Mouse (Mus musculus) E14TG2a.4 (cell line): ENCODE measurements around the gene Bpgm.

Source experiments
- H3K27me3 ChIP-seq: 2 replicates; pipeline ENCODE4 v1.6.1; 2014; ENCODE audit warnings: low read length, control low read depth; ENCODE audit not compliant: insufficient read depth
- H3K36me3 ChIP-seq: 2 replicates; pipeline ENCODE4 v1.6.1; 2014; ENCODE audit warnings: low read length, control low read depth; ENCODE audit not compliant: insufficient read depth
- H3K4me1 ChIP-seq: replicated peaks from 2 replicates; pipeline ENCODE4 v1.6.1; 2014; ENCODE audit warnings: low read depth, low read length, control low read depth
- H3K4me3 ChIP-seq: replicated peaks from 2 replicates; pipeline ENCODE4 v1.5.1; 2014; ENCODE audit warnings: mild to moderate bottlenecking, low read length
- H3K9me3 ChIP-seq: 2 replicates; pipeline ENCODE4 v1.6.1; 2014; ENCODE audit warnings: low read length, control low read depth
- CTCF ChIP-seq: conservative IDR thresholded peaks from 2 replicates; pipeline ENCODE4 v1.5.1; 2014; ENCODE audit warnings: low read length
- NANOG ChIP-seq: IDR thresholded peaks from 2 replicates; pipeline ENCODE4 v1.6.1; 2014; ENCODE audit warnings: borderline replicate concordance, low read length, mixed read lengths
- POU5F1 ChIP-seq: IDR thresholded peaks from 2 replicates; pipeline ENCODE4 v1.6.1; 2014; ENCODE audit warnings: low read length, borderline replicate concordance

Bpgm gene

DNA sequence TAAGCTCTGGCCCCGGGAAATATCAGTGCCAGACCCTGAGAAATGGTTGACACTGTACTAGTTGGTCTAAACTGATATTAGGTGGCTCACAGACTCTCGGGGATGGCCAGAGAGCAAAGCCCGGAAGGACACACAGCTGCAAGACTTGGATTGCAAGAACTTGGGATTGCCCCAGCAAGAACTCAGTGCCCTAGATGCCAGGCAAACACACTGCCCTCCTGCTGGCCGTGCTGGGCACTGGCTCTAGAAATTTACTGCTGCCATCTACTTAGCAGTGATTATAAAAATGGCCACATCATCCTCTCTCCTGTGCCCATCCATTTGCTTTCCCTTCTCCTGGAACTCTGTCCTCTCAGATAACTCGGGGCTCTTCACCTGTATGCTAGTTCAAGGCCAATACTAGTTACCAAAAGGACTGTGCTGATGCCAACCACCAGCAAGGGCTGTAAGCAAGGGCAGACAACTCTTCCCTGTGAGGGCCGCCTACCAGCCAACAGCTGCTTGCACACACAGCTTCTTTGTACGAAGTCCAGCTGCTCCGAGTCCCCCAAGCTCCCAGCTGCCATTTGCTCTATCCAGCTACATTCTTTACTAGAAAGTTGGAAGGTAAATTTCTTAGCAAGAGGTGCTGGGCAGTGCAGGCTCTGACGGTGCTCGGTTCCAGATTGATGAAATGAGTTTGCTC lies 39.2 kb downstream of the Bpgm start:
- H3K9me3 ChIP-seq: no peaks in the 10 kb centered on the region
- H3K4me3 ChIP-seq: no peak overlapping the region
- no peaks in the 10 kb centered on the region for H3K4me1 ChIP-seq
- no peaks in the 10 kb centered on the region for H3K36me3 ChIP-seq
- peaks cover 3% of the 10 kb centered on the region; the same call in 1 of the 2 replicates for H3K27me3 ChIP-seq
- no peak for TF ChIP-seq NANOG
- no peak for TF ChIP-seq CTCF
- TF ChIP-seq POU5F1: no peak

GRCm38 (mm10) chr6:34515783-34516099 lies 39.7 kb downstream of the Bpgm start:
- no peaks in the 10 kb centered on the region for H3K4me1 ChIP-seq
- no peak overlapping the region for H3K4me3 ChIP-seq
- H3K27me3 ChIP-seq: peaks cover 3% of the 10 kb centered on the region; the same call in 1 of the 2 replicates
- H3K36me3 ChIP-seq: no peaks in the 10 kb centered on the region
- TF ChIP-seq CTCF: no peak
- TF ChIP-seq POU5F1: no peak
- TF ChIP-seq NANOG: no peak
- H3K9me3 ChIP-seq: no peaks in the 10 kb centered on the region

- Histone ChIP-seq H3K9me3 (peaks cover 6% of the 10 kb centered on the region; the same call in 1 of the 2 replicates), H3K4me3 (no peak overlapping the region), H3K4me1 (no peaks in the 10 kb centered on the region), H3K36me3 (no peaks in the 10 kb centered on the region), H3K27me3 (peaks cover 3% of the 10 kb centered on the region; the same call in 1 of the 2 replicates)
- TF ChIP-seq CTCF (no peak), NANOG (no peak), POU5F1 (no peak)
These were observed 41.7 kb downstream of the Bpgm start for GRCm38 (mm10) chr6:34517750-34518149.

- peaks cover 6% of the 10 kb centered on the region; the same call in 1 of the 2 replicates for H3K9me3 ChIP-seq
- no peaks in the 10 kb centered on the region for H3K4me1 ChIP-seq
- H3K4me3 ChIP-seq: no peak overlapping the region
- TF ChIP-seq POU5F1 (no peak), CTCF (no peak), NANOG (no peak)
- H3K27me3 ChIP-seq: peaks cover 3% of the 10 kb centered on the region; the same call in 1 of the 2 replicates
- no peaks in the 10 kb centered on the region for H3K36me3 ChIP-seq
These were observed 43.1 kb downstream of the Bpgm start for GRCm38 (mm10) chr6:34519087-34519486.

- no peak overlapping the region for H3K4me3 ChIP-seq
- H3K36me3 ChIP-seq: no peaks in the 10 kb centered on the region
- TF ChIP-seq POU5F1 (no peak), CTCF (no peak), NANOG (no peak)
- H3K9me3 ChIP-seq: peaks cover 6% of the 10 kb centered on the region; the same call in 1 of the 2 replicates
- H3K4me1 ChIP-seq: no peaks in the 10 kb centered on the region
- no peaks in the 10 kb centered on the region for H3K27me3 ChIP-seq
These were observed 44.5 kb downstream of the Bpgm start for GRCm38 (mm10) chr6:34520491-34520890.

- Histone ChIP-seq H3K4me1 (peaks cover 2% of the 10 kb centered on the region; the same call in 1 of the 2 replicates), H3K4me3 (no peak overlapping the region), H3K27me3 (0 out of 2 replicates have a peak, but pooled peaks cover 2% of the 10 kb centered on the region), H3K9me3 (peaks cover 6% of the 10 kb centered on the region; the same call in 1 of the 2 replicates), H3K36me3 (no peaks in the 10 kb centered on the region)
- TF ChIP-seq NANOG (no peak), POU5F1 (no peak), CTCF (no peak)
These were observed 44.9 kb downstream of the Bpgm start for GRCm38 (mm10) chr6:34520912-34521311.

DNA sequence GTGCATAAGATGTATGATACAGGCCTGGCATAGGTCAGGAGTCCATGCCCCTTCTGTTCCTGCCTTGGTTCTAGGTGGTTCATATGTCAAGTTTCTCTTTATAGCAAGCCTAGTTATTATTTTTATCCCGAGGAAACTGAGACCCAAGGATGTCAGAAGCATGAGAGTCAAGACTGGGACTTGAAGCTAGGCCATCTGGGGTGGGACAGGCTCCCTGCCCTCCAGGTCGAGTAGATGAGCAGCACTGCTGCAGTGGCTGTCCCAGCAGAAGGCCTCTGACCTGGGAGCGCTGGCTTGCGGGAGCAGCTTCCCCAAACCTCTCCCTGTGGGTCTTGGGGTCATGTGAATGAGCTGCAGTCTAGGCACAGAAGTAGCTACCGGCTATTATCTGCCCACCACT lies 47.5 kb downstream of the Bpgm start:
- H3K27me3 ChIP-seq: peaks cover 7% of the 10 kb centered on the region; the same call in 1 of the 2 replicates

GRCm38 (mm10) chr6:34525499-34525924 lies 49.5 kb downstream of the Bpgm start:
- TF ChIP-seq POU5F1 (no peak), CTCF (no peak), NANOG (no peak)
- peaks cover 6% of the 10 kb centered on the region; the same call in 1 of the 2 replicates for H3K9me3 ChIP-seq
- no peaks in the 10 kb centered on the region for H3K36me3 ChIP-seq
- peaks cover 7% of the 10 kb centered on the region; the same call in 1 of the 2 replicates for H3K27me3 ChIP-seq
- no peak overlapping the region for H3K4me3 ChIP-seq
- peaks cover 3% of the 10 kb centered on the region; the same call in 1 of the 2 replicates for H3K4me1 ChIP-seq

More for the DNA sequence above, 47.5 kb downstream of the Bpgm start:
- Histone ChIP-seq H3K4me1 (peaks cover 3% of the 10 kb centered on the region; the same call in 1 of the 2 replicates), H3K9me3 (peaks cover 6% of the 10 kb centered on the region; the same call in 1 of the 2 replicates), H3K36me3 (no peaks in the 10 kb centered on the region), H3K4me3 (no peak overlapping the region)
- no peak for TF ChIP-seq POU5F1
- TF ChIP-seq NANOG: no peak
- TF ChIP-seq CTCF: no peak

DNA sequence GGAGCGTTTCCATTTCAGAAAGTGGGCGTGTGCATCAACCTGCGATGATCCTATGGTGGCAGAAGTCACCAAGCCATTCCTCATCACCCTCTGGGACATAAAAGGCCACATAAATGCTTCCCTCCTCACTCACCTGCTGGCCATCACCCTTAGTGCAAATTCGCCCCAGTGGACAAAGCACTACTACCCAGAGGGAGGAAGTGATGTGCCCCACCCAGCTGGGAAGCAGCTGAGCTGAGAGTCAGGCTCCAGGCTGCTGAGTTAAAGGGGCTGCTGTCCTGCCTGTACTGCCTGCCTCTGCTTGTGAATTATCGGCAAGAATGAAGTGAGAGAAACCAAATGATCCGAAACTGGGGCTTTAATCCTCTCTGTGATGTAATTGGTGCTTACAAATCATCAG lies 49.9 kb downstream of the Bpgm start:
- Histone ChIP-seq H3K9me3 (peaks cover 6% of the 10 kb centered on the region; the same call in 1 of the 2 replicates), H3K36me3 (no peaks in the 10 kb centered on the region), H3K4me3 (no peak overlapping the region), H3K27me3 (peaks cover 7% of the 10 kb centered on the region; the same call in 1 of the 2 replicates), H3K4me1 (peaks cover 3% of the 10 kb centered on the region; the same call in 1 of the 2 replicates)
- no peak for TF ChIP-seq CTCF
- TF ChIP-seq NANOG: no peak
- no peak for TF ChIP-seq POU5F1
